Mouse (Mus musculus) midbrain, embryonic 16.5 days (tissue): ENCODE measurements around the gene Ciao1. TPM values are rescaled to one million over a fixed set of nuclear protein-coding genes. Genes with fewer than 3 reads are reported as not detected.

ENCODE experiments used
- ATAC-seq: fragments of 200-750 bp; cut with Nextera tagmentation; 2 replicates; pipeline ENCODE4 v1.8.0; 2017; ENCODE audit warnings: moderate TSS enrichment
- H3K27ac ChIP-seq: fragments of 300-500 bp; sonication (generic); 2 replicates; pipeline ENCODE4 v1.5.1; 2014; ENCODE audit warnings: mild to moderate bottlenecking, low read length, mixed read lengths
- H3K27me3 ChIP-seq: fragments of 300-500 bp; sonication (generic); 2 replicates; pipeline ENCODE4 v1.6.1; 2014; ENCODE audit warnings: low read depth, low read length, mixed read lengths; ENCODE audit not compliant: control insufficient read depth, insufficient read depth
- H3K36me3 ChIP-seq: fragments of 300-500 bp; sonication (generic); 2 replicates; pipeline ENCODE4 v1.6.1; 2014; ENCODE audit warnings: mild to moderate bottlenecking, low read length, moderate library complexity, mixed read lengths; ENCODE audit not compliant: control insufficient read depth, insufficient read depth
- H3K4me1 ChIP-seq: fragments of 300-500 bp; sonication (generic); 2 replicates; pipeline ENCODE4 v1.6.1; 2014; ENCODE audit warnings: mild to moderate bottlenecking, low read length, mixed read lengths; ENCODE audit not compliant: control insufficient read depth, insufficient read depth
- H3K4me2 ChIP-seq: fragments of 300-500 bp; sonication (generic); 2 replicates; pipeline ENCODE4 v1.6.1; 2014; ENCODE audit warnings: mild to moderate bottlenecking, low read length, mixed read lengths
- H3K4me3 ChIP-seq: fragments of 300-500 bp; sonication (generic); 2 replicates; pipeline ENCODE4 v1.5.1; 2014; ENCODE audit warnings: low read depth, mild to moderate bottlenecking, low read length, moderate library complexity, mixed read lengths
- H3K9ac ChIP-seq: fragments of 300-500 bp; sonication (generic); 2 replicates; pipeline ENCODE4 v1.6.1; 2014; ENCODE audit warnings: low read depth, low read length, mixed read lengths
- H3K9me3 ChIP-seq: fragments of 300-500 bp; sonication (generic); replicated peaks from 2 replicates; pipeline ENCODE4 v1.6.1; 2014; ENCODE audit warnings: mild to moderate bottlenecking, low read length, mixed read lengths; ENCODE audit not compliant: control insufficient read depth, poor library complexity, severe bottlenecking
- WGBS: fragments of 180-500 bp; shearing (Covaris S2); extraction: QIAGEN DNeasy Blood & Tissue Kit; methylation state at CpG from one replicate; pipeline ENCODE4 v1.1.7; 2014; 5-methylcytosine and 5-hydroxymethylcytosine counted together
- polyA plus RNA-seq: library from polyadenylated mRNA; unstranded; fragments of >200 nt; fragmentation: Nextera tagmentation; extraction: Ambion mirVana; gene quantifications from 2 replicates; pipeline ENCODE4 v1.2.1, GENCODE M21; 2015

The Ciao1 gene
- polyA plus RNA-seq, 1 experiment from 2014 or later = 60.5 TPM

GRCm38 (mm10) chr2:127271042-127271515 lies 23.5 kb upstream of the Ciao1 start:
- H3K9me3 ChIP-seq = no peaks in the 10 kb centered on the region
- peaks cover 36% of the 10 kb centered on the region for H3K4me1 ChIP-seq
- 13% methylated on average over 8 of the region's 8 CpGs for WGBS
- H3K4me3 ChIP-seq = peak overlapping the region; percentile 97
- no peaks in the 10 kb centered on the region; the same call in 1 of the 2 replicates for H3K36me3 ChIP-seq
- peak overlapping the region; percentile 56 for H3K4me2 ChIP-seq
- H3K27ac ChIP-seq = peak overlapping the region; percentile 95
- no peaks in the 10 kb centered on the region for H3K27me3 ChIP-seq
- H3K9ac ChIP-seq = peak overlapping the region; percentile 90
- ATAC-seq = no peak

DNA sequence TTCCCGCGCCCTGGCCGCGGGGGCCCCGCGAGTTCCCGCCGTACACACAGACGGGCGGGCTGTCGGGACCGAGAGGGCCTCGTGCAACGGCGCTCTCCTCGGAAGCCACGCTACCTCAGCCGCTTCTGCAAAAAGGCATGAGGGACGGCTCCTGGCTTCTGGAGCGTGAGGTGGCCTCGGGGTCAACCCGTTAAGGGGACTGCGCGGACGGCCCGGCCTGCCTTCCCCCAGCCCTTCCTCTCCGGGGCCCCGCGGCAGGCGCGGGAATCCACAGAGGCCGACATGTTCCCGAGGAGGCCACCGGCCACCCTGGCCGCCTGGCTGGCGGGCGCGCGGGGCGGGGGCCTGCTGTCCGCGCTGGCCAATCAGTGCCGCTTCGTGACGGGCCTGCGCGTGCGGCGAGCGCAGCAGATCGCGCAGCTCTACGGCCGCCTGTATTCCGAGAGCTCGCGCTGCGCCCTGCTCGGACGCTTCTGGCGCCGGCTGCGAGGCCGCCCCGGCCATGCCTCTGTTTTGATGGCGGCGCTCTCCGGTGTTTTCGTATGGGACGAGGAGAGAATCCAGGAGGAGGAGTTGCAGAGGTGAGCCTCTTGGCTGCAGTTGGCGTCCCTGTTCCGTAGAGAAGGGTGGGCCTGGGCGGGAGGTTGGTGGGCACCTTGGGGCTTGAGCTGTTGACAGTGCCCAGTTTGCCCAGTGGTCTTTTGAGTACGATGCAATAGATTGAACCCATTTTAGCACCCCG lies 22.9 kb upstream of the Ciao1 start:
- Histone ChIP-seq H3K4me2 (peak overlapping the region; percentile 56), H3K4me3 (peak overlapping the region; percentile 97), H3K27ac (peak overlapping the region; percentile 95), H3K9me3 (no peaks in the 10 kb centered on the region), H3K4me1 (peaks cover 34% of the 10 kb centered on the region), H3K36me3 (no peaks in the 10 kb centered on the region; the same call in 1 of the 2 replicates), H3K9ac (peak overlapping the region; percentile 90), H3K27me3 (no peaks in the 10 kb centered on the region)
- ATAC-seq = peak; percentile 97
- WGBS = under 1% methylated on average over 64 of the region's 75 CpGs

DNA sequence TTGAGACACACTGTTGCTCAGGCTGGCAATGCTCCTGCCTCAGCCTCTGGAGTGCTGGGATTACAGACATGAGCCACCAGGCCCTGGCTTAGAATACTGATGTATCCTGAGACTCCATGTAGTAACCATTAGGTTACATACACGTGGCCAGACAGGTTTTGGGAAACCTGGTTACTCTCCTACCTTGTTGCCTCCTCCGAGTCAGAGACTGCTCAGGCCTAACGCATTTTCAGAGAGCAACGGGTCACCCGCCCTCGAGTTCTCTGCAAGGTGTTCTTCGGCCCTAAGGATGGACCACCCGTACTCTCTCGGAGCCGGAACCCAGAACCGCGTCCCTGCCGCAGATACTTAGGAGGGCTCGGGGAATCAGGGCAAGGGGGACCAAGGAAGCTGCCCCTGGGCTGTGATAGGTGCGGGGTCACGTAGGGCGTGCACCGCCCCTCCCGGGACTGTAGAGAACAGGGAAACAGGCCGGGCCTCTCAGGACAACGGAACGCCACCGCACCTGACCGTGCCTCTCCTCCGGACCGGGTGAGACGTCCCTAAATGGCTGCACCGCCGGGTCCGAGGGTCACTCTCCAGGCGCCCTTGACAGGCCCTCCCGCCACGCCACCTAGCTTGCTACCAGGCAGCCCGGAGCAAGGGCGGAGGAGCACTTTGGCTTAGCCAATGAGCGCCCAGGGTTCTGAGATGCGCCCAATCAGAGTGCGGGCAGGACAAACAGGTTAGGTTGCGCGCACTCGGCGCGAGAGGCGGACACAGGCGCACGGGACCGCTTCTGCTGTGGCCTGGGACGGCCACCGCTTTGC lies 22.1 kb upstream of the Ciao1 start, which contains the start of gene Stard7:
Gene Stard7 (plus strand): TSS at position 728 of the 809 bp plus-strand sequence.
- Histone ChIP-seq H3K36me3 (no peaks in the 10 kb centered on the region; the same call in 1 of the 2 replicates), H3K4me1 (peaks cover 26% of the 10 kb centered on the region), H3K9me3 (no peaks in the 10 kb centered on the region), H3K4me3 (peak within 1 kb of the TSS; percentile 97), H3K4me2 (peak within 1 kb of the TSS; percentile 63), H3K27ac (peak within 1 kb of the TSS; percentile 95), H3K9ac (peak within 1 kb of the TSS; percentile 90), H3K27me3 (no peaks in the 10 kb centered on the region)
- ATAC-seq = peak; percentile 99
- under 1% methylated on average over 47 of the region's 49 CpGs for WGBS

GRCm38 (mm10) chr2:127267854-127268253 lies 20.2 kb upstream of the Ciao1 start:
- Histone ChIP-seq H3K4me3 (no peak overlapping the region), H3K27ac (no peak overlapping the region), H3K9me3 (no peaks in the 10 kb centered on the region), H3K9ac (no peak overlapping the region), H3K4me1 (peaks cover 17% of the 10 kb centered on the region), H3K27me3 (no peaks in the 10 kb centered on the region), H3K4me2 (no peak overlapping the region), H3K36me3 (no peaks in the 10 kb centered on the region; the same call in 1 of the 2 replicates)
- WGBS = 34% methylated on average over 4 of the region's 4 CpGs
- no peak for ATAC-seq

DNA sequence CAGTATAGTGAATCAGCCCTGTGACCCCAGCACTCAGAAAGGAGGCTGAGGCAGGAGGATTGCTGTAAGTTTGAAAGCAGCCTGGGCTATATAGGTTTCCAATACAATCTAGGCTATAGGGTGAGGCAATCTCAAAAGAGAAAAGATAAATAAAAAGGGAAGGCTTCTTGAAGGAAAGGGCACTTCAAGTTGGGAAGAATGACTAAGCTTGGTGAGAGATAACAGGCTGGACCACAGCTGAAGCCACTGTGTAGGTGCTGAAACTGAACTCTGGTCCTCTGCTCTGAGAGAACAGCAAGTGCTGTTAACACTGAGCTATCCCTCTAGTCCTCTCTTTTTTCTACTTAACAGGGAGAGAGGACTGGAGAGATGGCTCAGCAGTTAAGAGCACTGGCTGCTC lies 14.9 kb upstream of the Ciao1 start:
- ATAC-seq = no peak
- H3K4me2 ChIP-seq = no peak overlapping the region

DNA sequence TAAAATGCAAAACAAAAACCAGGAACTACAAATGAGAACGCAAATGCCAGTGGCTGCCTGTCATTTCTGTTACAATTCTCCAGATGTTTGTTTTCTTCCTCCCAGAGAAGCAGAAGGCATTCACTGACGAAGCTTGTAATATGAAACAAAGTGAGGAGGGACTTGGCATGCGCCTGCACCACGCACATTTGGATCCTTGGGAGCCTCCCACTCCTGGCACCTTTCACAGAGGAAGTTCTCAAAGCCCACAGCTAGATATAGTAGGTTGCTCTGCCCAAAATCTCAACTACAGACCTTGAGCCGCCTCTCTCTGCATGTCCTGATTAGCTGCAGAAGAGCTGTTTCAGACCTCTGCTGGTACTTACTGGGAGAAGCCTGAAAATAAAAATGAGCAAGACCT lies 11.7 kb upstream of the Ciao1 start:
- H3K27me3 ChIP-seq = no peaks in the 10 kb centered on the region
- H3K4me2 ChIP-seq = no peak overlapping the region
- H3K4me3 ChIP-seq = no peak overlapping the region
- ATAC-seq = no peak
- no peaks in the 10 kb centered on the region for H3K9me3 ChIP-seq
- H3K9ac ChIP-seq = no peak overlapping the region
- no peak overlapping the region for H3K27ac ChIP-seq
- 87% methylated on average over 5 of the region's 5 CpGs for WGBS
- no peaks in the 10 kb centered on the region for H3K4me1 ChIP-seq
- H3K36me3 ChIP-seq = peaks cover 18% of the 10 kb centered on the region

More for the DNA sequence above, 14.9 kb upstream of the Ciao1 start:
- Histone ChIP-seq H3K27ac (no peak overlapping the region), H3K4me3 (no peak overlapping the region), H3K4me1 (no peaks in the 10 kb centered on the region), H3K36me3 (peaks cover 12% of the 10 kb centered on the region), H3K9ac (no peak overlapping the region), H3K27me3 (no peaks in the 10 kb centered on the region), H3K9me3 (no peaks in the 10 kb centered on the region)

- WGBS = 93% methylated on average over 6 of the region's 6 CpGs
- H3K36me3 ChIP-seq = peaks cover 18% of the 10 kb centered on the region
- no peak overlapping the region for H3K27ac ChIP-seq
- no peaks in the 10 kb centered on the region for H3K9me3 ChIP-seq
- no peak overlapping the region for H3K4me2 ChIP-seq
- no peaks in the 10 kb centered on the region for H3K27me3 ChIP-seq
- H3K4me3 ChIP-seq = no peak overlapping the region
- no peak for ATAC-seq
- H3K4me1 ChIP-seq = peaks cover 5% of the 10 kb centered on the region
- H3K9ac ChIP-seq = no peak overlapping the region
Observed at GRCm38 (mm10) chr2:127255294-127255693, 7.7 kb upstream of the Ciao1 start.

DNA sequence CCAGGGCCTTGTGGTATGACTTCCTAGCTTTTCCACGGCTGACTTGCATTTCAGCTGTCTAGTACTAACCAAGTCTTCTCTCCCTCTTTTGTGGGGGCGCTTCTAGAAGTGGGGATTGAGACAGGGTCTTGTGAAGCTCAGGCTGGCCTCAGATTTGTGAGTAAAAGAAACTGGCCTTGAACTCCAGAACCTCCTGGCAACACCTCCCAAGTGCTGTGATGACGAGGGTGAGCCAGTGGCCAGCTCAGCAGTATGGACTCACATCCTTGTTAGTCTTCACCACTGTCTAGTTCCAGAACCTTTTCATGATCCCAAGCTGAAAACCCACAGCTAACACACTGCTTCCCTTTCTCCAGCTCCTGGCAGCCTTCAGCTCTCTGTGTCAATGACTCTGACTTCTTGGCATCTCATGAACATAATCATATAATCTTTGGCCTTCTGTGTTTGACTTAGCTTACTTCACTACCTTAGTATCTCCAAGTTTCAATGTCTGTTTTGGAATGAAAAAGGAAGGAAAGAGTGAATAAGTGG lies 7.1 kb upstream of the Ciao1 start:
- Histone ChIP-seq H3K36me3 (peaks cover 18% of the 10 kb centered on the region), H3K9ac (no peak overlapping the region)
- 84% methylated on average over 3 of the region's 3 CpGs for WGBS

More for the DNA sequence above, 7.1 kb upstream of the Ciao1 start:
- ATAC-seq = no peak
- Histone ChIP-seq H3K4me2 (no peak overlapping the region), H3K4me3 (no peak overlapping the region), H3K4me1 (peaks cover 11% of the 10 kb centered on the region), H3K27me3 (no peaks in the 10 kb centered on the region), H3K27ac (no peak overlapping the region), H3K9me3 (no peaks in the 10 kb centered on the region)
